Mouse (Mus musculus) granulocyte monocyte progenitor cell, adult 5-6 weeks (primary cell): ENCODE results near the gene Aff3. TPM values are rescaled to one million over a fixed set of nuclear protein-coding genes. Genes with fewer than 3 reads are reported as not detected.

Experiments used
- ATAC-seq: replicated peaks from 2 replicates; pipeline ENCODE4 v1.8.0; 2016; ENCODE audit warnings: mild to moderate bottlenecking, moderate TSS enrichment, inconsistent platforms; ENCODE audit not compliant: poor library complexity, severe bottlenecking
- total RNA-seq, 2 experiments: library from RNA; stranded (forward) in 1 of 2; stranded (reverse) in 1 of 2; fragments of 200-712, 200-1000 nt in 1 of 2; fragments of >200 nt in 1 of 2; fragmentation: Nextera tagmentation in 1 of 2; gene quantifications; 2 replicates each; pipeline ENCODE4 v1.2.3; 2014 to 2017

The Aff3 gene
- total RNA-seq, 2 experiments from 2014 or later = 19.1 to 31.5 TPM

DNA sequence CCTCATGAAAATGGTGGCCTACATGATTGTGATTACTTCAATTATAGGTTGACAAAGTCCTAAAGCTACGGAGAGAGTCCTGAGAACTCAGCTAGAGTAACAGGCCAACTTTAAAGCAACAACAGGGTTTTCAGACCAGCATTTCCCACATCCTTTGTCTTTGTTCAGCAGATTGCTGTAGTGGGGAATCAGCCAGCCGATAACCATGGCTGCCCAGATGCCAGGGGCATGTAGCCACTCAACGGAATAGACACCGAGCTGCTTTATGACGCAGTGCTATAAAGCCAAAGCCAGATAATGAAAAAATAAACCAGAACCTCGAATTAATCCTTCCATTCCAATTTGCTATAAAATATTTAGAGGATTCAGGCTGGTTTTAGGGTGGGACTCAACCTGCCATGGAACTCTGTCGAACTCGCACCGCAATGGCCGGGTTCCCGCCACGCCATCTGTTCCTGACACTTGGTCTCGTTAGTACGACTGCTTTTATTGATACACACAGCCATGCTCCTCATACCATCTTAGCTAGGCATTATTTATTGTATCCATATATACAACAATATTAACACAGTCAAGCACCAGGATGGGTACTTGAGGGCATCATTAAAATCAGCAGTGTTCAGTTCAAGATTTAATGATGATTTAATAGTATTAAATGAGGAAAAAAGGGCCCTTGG, 297.2 kb downstream of the Aff3 start:
- ATAC-seq = no peak

DNA sequence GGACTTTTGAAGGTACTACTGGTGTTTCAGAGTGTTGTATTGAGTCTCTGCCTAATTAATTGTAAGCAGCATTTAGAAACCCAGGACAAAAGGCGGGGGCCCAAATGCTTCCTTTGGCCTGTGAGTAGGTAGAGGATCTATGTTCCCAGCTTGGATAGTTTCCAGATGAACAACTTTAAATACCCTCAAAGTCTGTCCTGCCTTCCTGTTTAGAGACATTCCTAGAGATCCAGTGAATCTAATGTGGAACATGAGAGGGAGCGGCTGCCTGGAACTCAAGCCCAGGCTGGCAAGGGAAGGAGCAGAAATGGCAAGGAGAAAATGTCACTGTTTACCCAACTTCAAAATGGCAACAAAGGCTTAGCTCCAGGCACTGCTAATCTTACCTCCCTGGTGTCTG, 300.9 kb downstream of the Aff3 start:
- ATAC-seq = no peak

DNA sequence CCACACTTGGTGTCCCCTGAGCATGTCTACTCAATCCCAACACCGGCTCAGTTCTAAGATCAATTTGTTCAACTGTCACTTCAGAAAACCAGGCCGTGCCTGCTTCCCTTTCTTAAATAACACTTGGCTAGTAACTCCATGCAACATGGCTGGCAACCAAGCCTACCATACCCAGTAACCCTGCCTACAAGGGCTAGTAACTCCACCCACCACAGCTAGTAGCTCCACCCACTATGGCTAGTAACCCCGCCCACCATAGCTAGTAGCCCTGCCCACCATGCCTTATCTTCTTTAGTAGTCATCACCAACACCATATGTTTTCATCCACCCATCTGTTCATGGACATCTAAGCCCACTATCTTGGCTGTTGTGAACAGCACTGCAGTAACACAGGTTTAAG, 302.5 kb downstream of the Aff3 start:
- no peak for ATAC-seq

DNA sequence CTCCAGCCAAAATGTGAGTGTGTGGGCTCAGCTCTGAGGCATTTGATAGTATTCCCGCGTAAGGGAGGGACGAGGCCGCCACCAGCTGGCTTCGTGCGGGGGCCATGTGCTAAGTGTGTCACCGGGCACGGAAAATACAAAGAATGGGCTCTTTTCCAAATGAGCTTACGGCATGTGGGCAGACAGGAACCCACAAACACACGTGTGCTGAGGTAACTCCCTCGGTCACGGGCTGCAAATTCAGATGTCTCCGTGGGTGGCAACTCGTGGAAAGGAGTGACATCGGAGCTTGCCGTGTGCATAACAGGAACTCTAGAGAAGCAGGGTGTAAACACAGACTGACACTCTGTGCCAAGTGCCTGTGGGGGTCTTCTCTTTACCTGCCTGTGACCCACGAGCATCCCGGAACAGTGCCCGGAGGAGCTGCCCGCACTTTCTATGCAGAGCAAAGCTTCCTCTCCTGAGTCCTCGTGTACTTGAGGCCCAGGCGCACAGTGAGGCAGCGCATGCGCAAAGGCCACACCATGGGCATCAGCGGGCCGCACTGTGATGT, 305.9 kb downstream of the Aff3 start:
- ATAC-seq = no peak

DNA sequence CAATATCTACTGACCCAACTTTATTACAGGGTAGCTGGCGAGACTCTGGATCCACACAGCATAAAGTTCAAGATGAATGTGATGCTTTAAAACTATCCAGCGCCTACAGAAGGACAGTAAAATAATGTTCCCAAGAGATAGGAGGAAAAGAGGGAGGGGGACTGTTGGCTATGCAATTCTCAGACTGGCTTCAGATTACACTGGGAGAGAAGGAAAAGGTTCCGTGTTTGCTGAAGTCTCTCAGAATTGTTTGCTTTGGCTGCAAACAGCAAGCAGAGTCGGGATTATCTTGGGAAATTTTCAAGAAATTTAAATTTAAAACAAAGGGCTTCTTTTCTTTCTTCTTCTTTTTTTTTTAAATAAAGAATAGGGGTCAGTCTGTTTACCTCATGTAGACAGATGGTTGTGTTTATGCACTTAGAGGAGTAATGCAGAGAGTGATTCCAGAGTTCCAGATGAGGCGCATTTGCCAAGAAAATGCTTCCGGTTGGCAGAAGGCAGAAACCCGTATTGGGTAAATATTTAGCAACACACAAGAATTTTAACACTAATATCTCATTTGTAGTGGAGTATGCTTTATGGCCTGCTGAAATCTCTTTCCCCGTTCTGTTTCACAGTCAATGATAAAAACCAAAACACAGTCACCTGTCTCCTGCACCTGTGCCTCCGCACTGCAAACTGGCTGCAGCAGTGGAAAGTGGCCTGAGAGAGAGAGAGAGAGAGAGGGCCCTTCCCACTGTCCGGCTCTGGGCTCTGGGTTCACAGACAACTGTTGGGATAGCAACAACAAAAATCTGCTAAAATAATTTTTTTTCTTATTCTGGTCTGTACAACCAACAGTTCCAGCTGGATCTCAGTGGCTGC, 306.6 kb downstream of the Aff3 start:
- ATAC-seq = no peak

DNA sequence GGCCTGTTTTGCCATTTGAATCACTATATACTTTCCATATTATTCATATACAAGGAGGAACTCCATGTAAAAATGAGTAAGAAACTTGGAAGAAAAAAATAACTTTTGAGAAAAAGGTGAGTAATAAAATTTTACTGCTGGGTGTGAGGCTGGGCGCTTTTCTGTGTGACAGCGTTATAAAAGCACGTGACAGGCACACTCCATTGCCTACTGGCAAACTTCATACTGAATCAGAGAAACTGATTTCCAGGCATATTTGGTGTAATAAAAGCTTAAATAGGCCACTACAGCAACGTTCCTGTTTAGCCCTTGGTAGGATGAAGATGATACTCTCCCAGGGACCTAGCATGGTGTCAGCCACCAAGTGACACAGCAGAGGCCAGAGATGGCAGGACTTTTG, 310.2 kb downstream of the Aff3 start:
- ATAC-seq = no peak

DNA sequence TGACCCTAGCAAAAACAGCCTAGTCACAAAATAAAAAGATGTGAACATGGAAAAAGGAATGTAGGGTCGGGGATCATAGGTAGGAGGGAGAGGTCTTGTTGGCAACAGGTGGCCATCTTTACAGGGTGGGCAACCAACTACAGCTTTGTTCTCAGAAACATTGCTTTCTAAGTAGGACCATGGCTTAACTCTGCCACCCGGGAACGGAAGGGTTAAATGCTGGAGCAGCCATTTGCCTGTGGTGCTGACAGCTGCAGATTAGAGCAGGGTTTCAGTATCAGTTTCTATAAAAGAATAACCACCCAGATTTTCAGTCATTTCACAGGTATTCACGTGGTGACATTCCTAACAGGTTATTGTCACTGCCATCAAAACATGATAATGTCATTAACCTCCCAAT, 317.4 kb downstream of the Aff3 start:
- no peak for ATAC-seq

DNA sequence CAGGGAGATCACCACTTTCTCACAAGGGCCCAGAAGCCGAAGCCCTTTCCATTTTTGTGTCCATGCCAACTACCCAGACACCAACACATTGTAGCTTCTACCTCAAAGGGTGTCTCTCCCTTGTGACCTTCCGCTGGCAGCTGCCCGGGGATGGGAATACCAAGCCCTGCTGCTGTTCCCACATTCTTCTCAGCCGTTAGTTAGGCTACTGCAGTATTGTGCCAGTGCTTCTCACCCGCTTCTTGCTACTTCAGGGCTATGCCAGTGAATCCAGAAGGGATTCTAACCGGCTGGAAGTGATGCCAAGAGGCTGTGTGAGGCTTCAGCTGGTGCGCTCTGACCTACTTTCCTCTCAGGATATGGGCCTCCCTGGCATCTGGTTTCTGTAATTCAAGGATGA, 330.5 kb downstream of the Aff3 start:
- no peak for ATAC-seq

DNA sequence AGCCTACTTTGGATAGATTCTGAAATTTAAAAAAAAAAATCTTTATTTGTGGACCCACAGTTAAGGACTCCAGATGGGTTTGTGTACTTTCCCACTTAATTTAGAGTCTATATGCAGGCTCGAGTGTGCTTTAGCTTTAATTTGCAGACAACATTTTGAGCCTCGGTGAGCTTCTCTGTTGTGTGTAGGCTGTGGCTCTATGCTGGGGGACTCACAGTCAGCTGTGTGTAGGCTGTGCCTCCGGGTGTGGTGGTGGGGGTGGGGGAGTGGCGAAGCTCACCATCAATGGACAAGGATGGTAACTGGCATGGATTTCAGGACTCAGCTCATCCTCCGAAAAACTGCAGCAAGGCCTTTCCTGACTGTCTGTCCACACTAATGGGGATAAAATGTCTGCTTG, 331.8 kb downstream of the Aff3 start:
- ATAC-seq = no peak

DNA sequence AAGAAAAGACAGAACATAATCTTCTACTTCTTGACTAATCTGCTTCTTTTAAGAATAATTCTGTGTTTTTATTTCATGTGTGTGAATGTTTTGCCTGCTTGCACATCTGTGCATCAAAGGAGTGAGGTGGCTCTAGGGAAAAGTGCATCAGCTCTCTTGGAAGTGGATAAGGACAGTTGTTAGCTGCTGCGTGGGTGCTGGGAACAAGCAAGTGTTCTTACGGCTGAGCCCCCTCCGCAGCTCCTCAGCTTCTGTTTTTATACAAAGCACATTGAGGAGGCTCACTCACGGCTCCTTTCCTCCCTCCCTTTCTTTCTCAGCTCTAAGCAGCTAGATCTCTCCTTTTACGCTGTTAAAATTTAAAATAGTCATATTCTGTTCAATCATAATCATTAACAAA, 340.5 kb downstream of the Aff3 start:
- ATAC-seq = no peak

DNA sequence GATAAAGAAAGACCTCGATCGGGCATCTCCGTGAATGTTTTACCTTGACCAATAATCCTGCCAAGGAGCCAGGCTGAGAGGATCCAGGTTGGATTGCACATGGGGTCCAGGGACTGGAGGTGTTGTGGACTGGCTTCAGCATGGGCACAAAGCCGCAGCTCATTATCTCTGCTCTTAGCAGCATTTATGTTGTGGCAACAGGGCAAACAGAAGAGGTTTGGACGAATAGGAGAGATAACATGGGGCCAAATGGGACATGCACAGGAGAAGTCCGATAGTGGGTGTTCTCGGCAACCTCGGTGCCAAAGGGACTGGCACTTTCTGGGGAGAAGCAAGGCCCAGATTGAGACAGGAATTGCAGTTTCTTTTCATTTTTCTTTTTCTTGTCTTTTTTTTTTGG, 342.9 kb downstream of the Aff3 start:
- ATAC-seq = no peak

DNA sequence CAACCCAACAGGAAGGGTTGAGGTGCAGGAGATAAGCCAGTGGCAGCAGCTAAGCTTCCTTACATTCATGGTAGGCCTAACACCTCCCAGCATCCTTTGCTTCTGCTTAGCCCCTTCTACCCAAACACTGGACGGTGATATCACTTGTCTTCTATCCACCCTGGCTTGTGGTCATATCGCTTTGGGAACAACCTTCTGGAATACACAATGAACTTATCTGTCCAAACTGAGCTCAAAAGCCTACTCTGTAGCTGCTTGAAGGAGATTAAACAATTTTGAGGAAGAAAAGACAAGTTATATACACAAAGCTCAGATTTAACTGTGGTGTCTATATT, 343.8 kb downstream of the Aff3 start:
- no peak; the same call in 1 of the 2 replicates for ATAC-seq

DNA sequence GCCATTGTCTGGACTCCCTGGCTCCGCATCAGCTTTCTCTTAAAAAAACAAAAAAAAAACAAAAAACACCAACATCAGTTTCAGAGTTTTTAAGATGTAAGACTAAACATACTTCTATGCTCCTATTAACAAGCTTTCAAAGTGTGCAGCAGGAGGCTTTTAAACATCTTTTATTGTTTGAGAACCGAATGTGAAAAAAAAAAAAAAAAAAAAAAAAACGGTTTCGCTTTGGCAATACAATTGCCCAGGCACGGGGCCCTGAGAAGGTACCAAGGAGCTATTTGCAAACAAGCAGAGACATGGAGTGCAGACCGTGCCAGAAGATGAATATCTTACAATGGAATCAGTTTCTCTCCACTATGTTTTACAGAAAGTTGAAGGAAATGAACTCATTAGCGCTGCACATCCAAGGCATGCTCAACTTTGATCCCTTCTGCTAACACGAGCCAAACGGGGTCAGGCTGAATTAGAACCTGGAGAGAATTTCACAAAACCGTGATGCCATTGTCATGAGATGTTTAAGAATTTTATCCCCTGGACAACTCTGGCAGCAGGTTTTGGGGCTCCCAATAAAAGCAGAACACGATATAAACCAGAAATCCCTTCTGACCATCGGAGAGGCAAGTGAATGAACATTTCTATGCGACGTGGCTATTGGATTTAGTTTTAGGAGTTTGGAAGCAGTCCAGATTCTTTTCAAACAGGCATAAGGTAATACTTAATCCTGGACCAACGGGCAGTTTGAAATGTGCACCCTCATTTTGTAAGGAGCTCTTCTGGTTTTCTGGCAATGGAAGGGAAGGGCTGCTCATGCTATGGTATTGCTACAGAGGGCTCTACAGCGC, 344.4 kb downstream of the Aff3 start:
- no peak for ATAC-seq

DNA sequence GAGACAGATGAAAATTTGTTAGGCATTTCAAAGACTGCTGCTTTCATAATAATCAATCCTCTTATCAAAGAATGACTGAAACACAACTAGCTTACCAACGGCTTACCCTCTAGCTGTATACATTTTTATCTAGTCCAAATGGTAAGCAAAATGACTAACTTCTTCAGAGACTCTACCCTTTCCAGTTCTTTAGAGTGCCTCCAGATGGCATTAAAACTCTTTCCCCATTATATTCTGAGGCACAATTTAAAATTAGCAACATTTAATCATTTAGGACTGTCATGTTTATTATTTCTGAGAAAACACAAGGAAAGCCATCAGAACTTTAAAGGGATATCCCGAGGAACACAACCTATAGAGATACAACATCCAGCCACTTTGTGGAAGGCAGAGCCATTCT, 346.1 kb downstream of the Aff3 start:
- ATAC-seq = no peak

DNA sequence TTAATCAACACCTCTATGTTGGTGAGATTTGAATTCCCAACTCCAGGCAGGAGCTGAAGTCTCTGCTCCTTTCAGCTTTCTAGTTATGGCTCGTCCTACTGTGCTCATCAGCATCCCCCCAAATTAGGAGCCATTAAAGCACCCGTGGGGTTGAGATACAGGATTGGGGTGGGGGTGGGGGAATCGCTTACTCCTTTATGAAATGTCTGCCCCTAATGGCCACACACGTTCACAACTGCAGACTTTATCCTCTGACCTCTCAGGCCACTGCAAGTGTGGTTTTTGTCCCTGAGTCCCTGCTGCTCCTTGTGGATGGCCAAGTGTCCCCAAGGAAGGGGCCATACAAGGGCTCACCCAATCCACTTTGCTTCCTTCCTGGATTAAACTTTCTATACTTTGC, 348.8 kb downstream of the Aff3 start:
- no peak for ATAC-seq

DNA sequence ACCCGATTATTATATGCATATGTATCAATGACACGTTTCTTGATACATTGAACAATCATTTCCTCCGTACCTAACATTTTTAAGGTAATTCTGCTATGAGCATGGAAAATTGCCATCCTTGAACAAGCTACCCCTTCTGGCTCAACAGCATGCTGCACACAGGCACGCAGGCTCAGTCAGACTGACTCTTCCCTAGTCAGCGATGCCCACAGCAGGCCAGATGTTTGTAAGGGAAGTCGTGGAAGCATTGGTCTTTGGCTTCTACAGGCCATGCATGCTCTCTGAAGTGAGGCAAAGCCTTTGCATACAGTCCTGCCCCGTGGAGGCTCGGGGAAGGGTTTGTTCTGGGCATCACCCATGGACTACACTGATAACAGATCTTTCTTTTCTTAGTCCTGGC, 354.3 kb downstream of the Aff3 start:
- no peak for ATAC-seq

DNA sequence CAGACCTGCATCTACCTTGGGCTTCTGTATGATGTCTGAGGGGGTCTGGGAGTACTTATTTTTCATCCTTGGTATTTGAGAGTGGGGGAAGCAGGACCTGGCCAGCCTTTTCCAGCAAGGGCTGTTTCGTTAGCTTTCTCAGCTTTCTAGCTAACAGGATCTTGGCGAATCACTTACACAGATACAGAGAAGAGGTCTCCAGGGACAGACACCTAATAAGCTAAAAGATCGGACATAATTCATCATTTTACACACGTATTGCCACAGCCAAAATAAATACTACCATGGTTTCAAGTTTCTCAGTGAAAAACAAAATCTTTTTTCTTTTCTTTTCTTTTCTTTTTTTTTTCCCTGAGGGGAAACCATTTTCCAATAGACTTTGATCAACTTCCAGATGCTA, 354.7 kb downstream of the Aff3 start:
- no peak for ATAC-seq

DNA sequence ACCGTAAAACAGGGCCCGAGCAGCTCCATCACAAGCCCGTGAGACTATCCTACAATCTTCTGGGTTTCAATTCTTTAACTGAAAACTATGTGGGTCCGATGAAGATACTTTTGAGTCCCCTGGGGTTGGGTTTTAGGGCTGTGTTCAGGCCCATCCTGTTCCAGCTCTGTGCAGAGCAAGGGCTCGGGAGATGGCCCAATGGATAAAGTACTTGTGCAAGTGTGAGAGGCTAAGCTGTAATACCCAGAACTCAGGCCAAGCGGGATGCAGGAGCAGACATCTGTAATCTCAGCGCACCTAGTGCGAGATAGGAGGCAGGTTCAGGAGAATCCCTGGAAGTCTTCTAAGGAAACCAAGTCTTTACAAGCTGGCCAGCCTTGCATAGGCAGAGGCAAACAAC, 355.4 kb downstream of the Aff3 start:
- ATAC-seq = no peak

DNA sequence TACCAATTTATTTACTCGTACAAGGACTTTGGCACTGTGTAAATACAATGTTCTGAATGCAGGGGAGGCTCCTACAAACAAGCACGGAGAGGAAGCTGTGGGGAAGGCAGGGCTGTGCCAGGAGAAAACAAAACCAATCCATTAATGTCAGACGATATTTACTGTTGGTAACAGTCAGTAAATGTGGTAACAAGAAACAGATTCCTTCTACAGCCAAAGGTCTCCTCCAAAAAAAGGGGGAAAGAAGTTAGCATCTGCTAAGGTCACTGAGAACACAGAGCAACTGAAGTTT, 356.1 kb downstream of the Aff3 start:
- ATAC-seq = no peak

DNA sequence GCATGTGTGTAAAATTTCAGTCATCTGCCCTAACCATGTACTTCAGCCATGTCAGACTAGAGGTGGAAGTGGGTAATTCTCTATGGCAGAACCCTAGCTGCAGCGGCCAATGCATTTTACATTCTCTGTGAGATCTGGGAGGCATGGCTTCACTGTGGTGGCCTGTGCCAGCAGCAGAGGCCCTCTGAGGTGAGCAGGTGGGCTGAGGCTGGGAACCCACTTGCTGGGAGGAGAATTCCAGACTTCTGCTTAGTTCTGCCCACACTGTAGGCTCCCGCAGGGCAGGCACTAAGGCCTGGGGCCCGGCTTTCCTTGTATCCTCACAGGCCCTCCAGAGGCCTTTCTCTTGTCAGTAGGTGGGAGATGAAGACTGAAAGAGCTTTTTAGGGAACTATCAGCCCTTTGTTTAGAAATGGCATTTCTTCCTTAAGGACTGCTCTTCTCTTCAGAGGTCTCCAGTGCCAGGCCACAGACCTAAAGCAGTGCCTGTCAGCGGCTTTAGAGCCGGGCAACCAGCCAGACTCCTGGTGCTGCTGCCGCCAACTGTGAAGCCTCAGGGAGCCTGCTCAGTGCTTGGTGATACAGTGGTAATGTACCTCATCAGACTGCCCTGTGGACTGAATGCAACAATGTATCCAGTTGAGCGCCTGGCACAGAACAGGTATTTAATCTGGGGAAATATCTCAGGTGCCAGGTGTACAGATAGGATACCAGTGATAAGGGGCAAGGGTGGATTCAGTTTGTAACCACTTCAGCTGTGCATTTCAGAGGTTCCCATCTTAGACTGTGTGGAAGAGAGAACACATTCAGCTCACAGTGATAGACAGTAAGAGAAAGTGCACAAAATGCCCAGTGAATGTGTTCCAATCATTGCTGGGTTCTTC, 356.7 kb downstream of the Aff3 start:
- ATAC-seq = no peak
